Mouse (Mus musculus): ENCODE measurements around the gene Fam227a. TPM values are rescaled to one million over a fixed set of nuclear protein-coding genes. Genes with fewer than 3 reads are reported as not detected.

The Fam227a gene
- polyA plus RNA-seq, 1 experiment, result 0.74 TPM

GRCm38 (mm10) chr15:79608214-79608613 lies 50.5 kb downstream of the Fam227a start:
- no peak for TF ChIP-seq E2F4 (IDR thresholded peaks at IDR 0.05; ENCODE audit: insufficient read depth)
- no peak for TF ChIP-seq MAX (IDR thresholded peaks at IDR 0.05; ENCODE audit: low read depth)
- TF ChIP-seq REST (IDR thresholded peaks at IDR 0.05; ENCODE audit: insufficient read depth, insufficient read length), result no peak
- TF ChIP-seq TCF12 (IDR thresholded peaks at IDR 0.05; ENCODE audit: insufficient read depth, poor library complexity, severe bottlenecking), result no peak
- TF ChIP-seq SRF (IDR thresholded peaks at IDR 0.05; ENCODE audit: control insufficient read depth, insufficient read length, low read depth), result no peak
- no peak for TF ChIP-seq POLR2AphosphoS2 (IDR thresholded peaks at IDR 0.05; ENCODE audit: insufficient read length, low read depth)
- no peak for TF ChIP-seq POLR2A (IDR thresholded peaks at IDR 0.05; ENCODE audit: insufficient read length, low read depth)
- TF ChIP-seq MYOD1 (IDR thresholded peaks at IDR 0.05; ENCODE audit: control insufficient read depth in 1 of 3, insufficient read length in 2 of 3, low read depth in 2 of 3), result no peak
- H3ac ChIP-seq (ENCODE audit: control insufficient read depth, insufficient read length), result no peak overlapping the region

DNA sequence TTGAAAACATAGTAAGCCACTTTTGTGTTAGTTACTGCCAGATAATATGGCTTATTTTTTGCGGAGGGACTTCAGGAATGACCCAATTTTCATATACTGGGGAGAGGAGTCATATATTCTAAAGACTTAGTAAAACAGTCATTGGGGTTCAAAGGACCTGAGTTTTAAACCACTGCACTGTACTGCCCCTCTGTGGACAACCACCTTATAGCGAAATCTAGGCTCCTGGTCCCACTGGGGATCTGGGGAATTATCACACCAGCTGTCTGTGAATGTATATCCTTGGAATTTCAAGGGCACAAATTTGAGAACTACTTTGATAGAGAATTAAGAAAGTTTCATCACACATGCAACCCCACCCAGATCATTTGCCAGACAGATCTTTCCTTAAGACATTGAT lies 51.0 kb downstream of the Fam227a start:
- Histone ChIP-seq H3K79me2 (ENCODE audit: control insufficient read depth, insufficient read depth) (no peaks in the 10 kb centered on the region), H3K27me3 (ENCODE audit: control insufficient read depth, insufficient read depth, insufficient read length) (no peaks in the 10 kb centered on the region), H3ac (ENCODE audit: control insufficient read depth, insufficient read length) (no peak overlapping the region), H3K36me3 (ENCODE audit: control insufficient read depth, insufficient read depth) (no peaks in the 10 kb centered on the region), H3K4me2 (ENCODE audit: low read depth) (no peak overlapping the region), H3K4me3 (no peak overlapping the region)
- TF ChIP-seq MYOD1 (IDR thresholded peaks at IDR 0.05; ENCODE audit: control insufficient read depth in 1 of 3, insufficient read length in 2 of 3, low read depth in 2 of 3) (no peak), TCF12 (IDR thresholded peaks at IDR 0.05; ENCODE audit: insufficient read depth, poor library complexity, severe bottlenecking) (no peak), TCF3 (IDR thresholded peaks at IDR 0.05; ENCODE audit: insufficient read length, low read depth) (no peak)

More at GRCm38 (mm10) chr15:79608214-79608613, 50.5 kb downstream of the Fam227a start:
- Histone ChIP-seq H3K36me3 (ENCODE audit: control insufficient read depth, insufficient read depth) (no peaks in the 10 kb centered on the region), H3K79me2 (ENCODE audit: control insufficient read depth, insufficient read depth) (no peaks in the 10 kb centered on the region), H3K4me2 (ENCODE audit: low read depth) (no peak overlapping the region), H3K27me3 (ENCODE audit: control insufficient read depth, insufficient read depth, insufficient read length) (no peaks in the 10 kb centered on the region), H3K4me3 (no peak overlapping the region)

- H3K4me2 ChIP-seq (ENCODE audit: low read depth), result no peak overlapping the region
- H3K4me3 ChIP-seq, result no peak overlapping the region
- H3K27me3 ChIP-seq (ENCODE audit: control insufficient read depth, insufficient read depth, insufficient read length), result no peaks in the 10 kb centered on the region
- TF ChIP-seq MAX (IDR thresholded peaks at IDR 0.05; ENCODE audit: low read depth) (no peak), REST (IDR thresholded peaks at IDR 0.05; ENCODE audit: insufficient read depth, insufficient read length) (no peak), CEBPB (IDR thresholded peaks at IDR 0.05; ENCODE audit: insufficient read depth, poor library complexity, severe bottlenecking) (no peak), TCF12 (IDR thresholded peaks at IDR 0.05; ENCODE audit: insufficient read depth, poor library complexity, severe bottlenecking) (no peak), SRF (IDR thresholded peaks at IDR 0.05; ENCODE audit: control insufficient read depth, insufficient read length, low read depth) (no peak)
- no peaks in the 10 kb centered on the region for H3K36me3 ChIP-seq (ENCODE audit: control insufficient read depth, insufficient read depth)
- no peak overlapping the region for H3ac ChIP-seq (ENCODE audit: control insufficient read depth, insufficient read length)
- H3K79me2 ChIP-seq (ENCODE audit: control insufficient read depth, insufficient read depth), result no peaks in the 10 kb centered on the region
Observed at GRCm38 (mm10) chr15:79606161-79606560, 52.6 kb downstream of the Fam227a start.

DNA sequence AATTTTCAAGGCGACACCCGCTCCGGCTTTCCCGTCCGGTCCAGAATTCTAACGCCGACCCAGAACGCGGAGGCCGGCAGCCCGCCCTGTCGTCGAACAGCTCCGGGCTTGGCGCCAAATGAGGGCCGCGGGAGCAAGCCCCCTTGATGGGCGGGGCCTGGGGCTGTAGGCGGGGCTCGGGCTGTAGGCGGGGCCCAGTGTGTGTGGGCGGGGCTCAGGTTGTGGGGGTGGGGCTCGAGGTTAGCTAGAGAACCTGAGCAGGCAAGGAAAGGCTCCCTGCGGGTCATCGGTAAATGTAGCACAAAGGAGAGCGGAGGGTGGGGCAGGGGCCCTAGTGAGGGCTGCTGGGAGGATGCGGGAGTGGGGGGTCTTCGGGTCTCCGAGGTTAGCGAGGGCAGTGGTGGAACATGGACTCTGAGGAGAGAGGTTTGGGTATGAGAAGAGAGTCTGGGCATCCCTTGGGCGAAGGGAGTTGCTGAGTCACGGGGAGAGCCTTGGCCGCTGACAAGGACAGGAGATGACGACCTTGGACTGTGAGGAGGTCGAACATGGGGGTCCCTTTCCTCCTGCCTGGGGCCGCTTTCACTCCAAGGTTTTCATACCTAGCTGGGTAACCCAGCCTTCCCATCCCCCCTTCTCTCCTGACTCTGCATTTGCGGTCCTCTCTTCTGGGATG lies 53.6 kb downstream of the Fam227a start, which contains the start of gene Dmc1:
Gene Dmc1 (minus strand): TSS at position 120 of the 676 bp plus-strand sequence.
- Histone ChIP-seq H3K36me3 (ENCODE audit: control insufficient read depth, insufficient read depth) (no peaks in the 10 kb centered on the region), H3K27me3 (ENCODE audit: control insufficient read depth, insufficient read depth, insufficient read length) (no peaks in the 10 kb centered on the region), H3ac (ENCODE audit: control insufficient read depth, insufficient read length) (no peak within 1 kb of the TSS), H3K4me3 (no peak within 1 kb of the TSS), H3K4me2 (ENCODE audit: low read depth) (no peak within 1 kb of the TSS), H3K79me2 (ENCODE audit: control insufficient read depth, insufficient read depth) (no peaks in the 10 kb centered on the region)
- TF ChIP-seq MYOG (IDR thresholded peaks at IDR 0.05; ENCODE audit: control insufficient read depth in 1 of 3, insufficient read depth in 1 of 3, insufficient read length in 2 of 3, low read depth in 2 of 3) (no peak), POLR2A (IDR thresholded peaks at IDR 0.05; ENCODE audit: insufficient read length, low read depth) (no peak), MAX (IDR thresholded peaks at IDR 0.05; ENCODE audit: low read depth) (no peak), POLR2AphosphoS2 (IDR thresholded peaks at IDR 0.05; ENCODE audit: insufficient read length, low read depth) (no peak), REST (IDR thresholded peaks at IDR 0.05; ENCODE audit: insufficient read depth, insufficient read length) (no peak)

DNA sequence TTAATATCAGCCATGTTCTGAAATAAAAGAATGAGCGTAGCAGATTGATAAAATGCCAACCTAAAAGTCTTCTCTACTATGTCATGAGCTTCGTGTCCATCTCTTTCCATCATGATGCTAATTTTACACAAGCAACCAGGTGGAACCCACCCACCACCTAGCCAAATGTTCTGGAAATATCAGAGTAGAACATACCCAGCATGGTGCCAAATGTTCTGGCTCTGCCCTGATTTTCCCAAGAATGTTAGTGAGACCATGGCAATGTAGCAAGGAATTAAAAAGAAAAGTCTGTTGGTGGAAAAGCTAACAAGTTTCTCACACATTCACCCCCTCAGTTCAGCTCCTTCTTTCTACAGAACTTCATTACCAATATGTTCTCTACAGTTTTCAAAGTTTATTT lies 58.6 kb downstream of the Fam227a start:
- Histone ChIP-seq H3K36me3 (ENCODE audit: control insufficient read depth, insufficient read depth) (no peaks in the 10 kb centered on the region), H3K4me2 (ENCODE audit: low read depth) (no peak overlapping the region), H3K79me2 (ENCODE audit: control insufficient read depth, insufficient read depth) (no peaks in the 10 kb centered on the region), H3K27me3 (ENCODE audit: control insufficient read depth, insufficient read depth, insufficient read length) (no peaks in the 10 kb centered on the region), H3K4me3 (no peak overlapping the region), H3ac (ENCODE audit: control insufficient read depth, insufficient read length) (no peak overlapping the region)
- TF ChIP-seq CEBPB (IDR thresholded peaks at IDR 0.05; ENCODE audit: insufficient read depth, poor library complexity, severe bottlenecking) (no peak), E2F4 (IDR thresholded peaks at IDR 0.05; ENCODE audit: insufficient read depth) (no peak), POLR2AphosphoS2 (IDR thresholded peaks at IDR 0.05; ENCODE audit: insufficient read length, low read depth) (no peak), REST (IDR thresholded peaks at IDR 0.05; ENCODE audit: insufficient read depth, insufficient read length) (no peak), TCF3 (IDR thresholded peaks at IDR 0.05; ENCODE audit: insufficient read length, low read depth) (no peak), MYOG (IDR thresholded peaks at IDR 0.05; ENCODE audit: control insufficient read depth in 1 of 3, insufficient read depth in 1 of 3, insufficient read length in 2 of 3, low read depth in 2 of 3) (no peak), USF1 (IDR thresholded peaks at IDR 0.05; ENCODE audit: low read depth) (no peak)
